Mouse (Mus musculus) ES-Bruce4 (cell line): ENCODE measurements around the gene Rasgrp4. TPM values are rescaled to one million over a fixed set of nuclear protein-coding genes. Genes with fewer than 3 reads are reported as not detected.

Experiments used
- H3K27ac ChIP-seq: 2 replicates; pipeline ENCODE4 v1.5.1; 2012; ENCODE audit warnings: low read length, inconsistent platforms; ENCODE audit not compliant: insufficient read depth
- H3K27me3 ChIP-seq: 2 replicates; pipeline ENCODE4 v1.6.1; 2012; ENCODE audit warnings: mild to moderate bottlenecking, low read length, inconsistent platforms; ENCODE audit not compliant: control insufficient read depth, poor library complexity, insufficient read depth, severe bottlenecking
- H3K36me3 ChIP-seq: 2 replicates; pipeline ENCODE4 v1.6.1; 2012; ENCODE audit warnings: inconsistent platforms, mild to moderate bottlenecking, low read length, moderate library complexity; ENCODE audit not compliant: control insufficient read depth, poor library complexity, insufficient read depth, severe bottlenecking
- H3K4me1 ChIP-seq: one replicate; pipeline ENCODE4 v1.8.1; 2011; ENCODE audit warnings: low read length; ENCODE audit not compliant: control insufficient read depth, insufficient read depth
- H3K4me3 ChIP-seq: 2 replicates; pipeline ENCODE4 v1.5.1; 2011; ENCODE audit warnings: low read depth, mild to moderate bottlenecking, low read length
- H3K9ac ChIP-seq: 2 replicates; pipeline ENCODE4 v1.6.1; 2012; ENCODE audit warnings: low read depth, mild to moderate bottlenecking, inconsistent platforms; ENCODE audit not compliant: poor library complexity, severe bottlenecking
- H3K9me3 ChIP-seq: replicated peaks from 2 replicates; pipeline ENCODE4 v1.6.1; 2012; ENCODE audit warnings: mild to moderate bottlenecking, low read length, inconsistent platforms; ENCODE audit not compliant: control insufficient read depth, poor library complexity, insufficient read depth, severe bottlenecking
- CTCF ChIP-seq: IDR thresholded peaks from one replicate; pipeline ENCODE4 v1.8.1; 2011; ENCODE audit warnings: low read depth, low read length
- EP300 ChIP-seq: IDR thresholded peaks from 2 replicates; pipeline ENCODE4 v1.6.1; 2011; ENCODE audit warnings: low read depth, low read length; ENCODE audit not compliant: insufficient read depth
- POLR2A ChIP-seq: IDR thresholded peaks from one replicate; pipeline ENCODE4 v1.8.1; 2011; ENCODE audit warnings: low read length; ENCODE audit not compliant: insufficient read depth
- polyA plus RNA-seq: library from polyadenylated mRNA; stranded (reverse); fragments of >200 nt; gene quantifications from 2 replicates; pipeline ENCODE4 v1.2.4, GENCODE M21; 2011; ENCODE audit warnings: low read depth; ENCODE audit not compliant: missing spikeins, insufficient read depth, insufficient read length

Rasgrp4 gene
- polyA plus RNA-seq, 1 experiment, result 23.0 TPM

DNA sequence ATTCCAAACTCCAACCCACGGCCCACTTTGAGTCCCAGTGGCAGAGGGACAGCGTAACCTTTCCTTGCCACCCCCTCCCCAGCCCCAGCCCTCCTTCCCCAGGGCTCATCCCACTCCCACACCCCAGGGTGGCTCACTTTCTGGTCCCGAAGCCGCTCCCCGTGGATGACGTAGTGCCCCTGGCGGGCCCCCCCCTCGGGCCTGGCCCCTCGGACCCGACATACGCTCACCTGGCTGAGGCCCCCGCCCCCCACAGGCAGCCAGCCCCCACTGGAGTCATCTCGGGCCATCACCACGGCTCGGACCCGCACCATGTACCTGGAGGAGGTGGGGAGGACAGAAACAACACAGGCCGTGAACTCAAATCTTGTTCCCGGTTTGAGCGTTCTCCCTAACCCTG, 33.0 kb downstream of the Rasgrp4 start:
- Histone ChIP-seq H3K9ac (peak overlapping the region; percentile 20; the same call in 1 of the 2 replicates), H3K4me1 (peaks cover 2% of the 10 kb centered on the region), H3K9me3 (no peaks in the 10 kb centered on the region), H3K36me3 (no peaks in the 10 kb centered on the region), H3K4me3 (peak overlapping the region; percentile 69), H3K27ac (no peak overlapping the region), H3K27me3 (no peaks in the 10 kb centered on the region)
- TF ChIP-seq POLR2A, result no peak
- TF ChIP-seq CTCF, result no peak
- TF ChIP-seq EP300, result no peak

DNA sequence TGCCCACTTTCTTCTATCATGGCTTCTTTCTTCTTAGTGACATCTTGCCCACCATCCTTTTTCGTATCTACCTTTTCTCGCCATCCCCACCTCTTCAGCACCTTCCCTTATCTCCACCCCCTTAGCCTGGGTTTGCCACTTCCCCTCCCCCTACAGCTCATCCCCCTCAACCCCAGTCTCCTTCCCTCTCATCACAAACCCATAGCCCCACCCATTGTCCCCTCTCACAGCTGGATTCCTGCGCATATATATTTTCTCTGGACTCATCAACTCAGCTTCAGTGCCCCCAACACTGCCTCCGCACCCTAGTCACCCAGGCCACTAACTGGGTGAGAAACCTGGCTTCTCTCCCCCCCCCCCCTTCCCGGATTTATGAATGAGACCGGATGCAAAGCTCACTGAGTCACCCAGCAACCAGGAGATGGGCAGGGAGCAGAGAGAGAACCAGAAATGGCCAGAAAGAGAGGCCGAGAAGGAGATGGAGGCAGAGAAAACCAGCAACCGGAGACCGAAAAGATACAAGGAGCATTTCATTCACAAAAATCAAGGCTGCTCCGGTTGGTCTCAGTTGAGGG, 33.6 kb downstream of the Rasgrp4 start:
- no peaks in the 10 kb centered on the region for H3K36me3 ChIP-seq
- peak overlapping the region; percentile 69 for H3K4me3 ChIP-seq
- H3K27me3 ChIP-seq, result no peaks in the 10 kb centered on the region
- H3K4me1 ChIP-seq, result peaks cover 2% of the 10 kb centered on the region
- TF ChIP-seq EP300 (no peak), POLR2A (no peak), CTCF (no peak)
- peak overlapping the region; percentile 76 for H3K9ac ChIP-seq
- no peaks in the 10 kb centered on the region for H3K9me3 ChIP-seq
- peak overlapping the region; percentile 46; the same call in 1 of the 2 replicates for H3K27ac ChIP-seq

DNA sequence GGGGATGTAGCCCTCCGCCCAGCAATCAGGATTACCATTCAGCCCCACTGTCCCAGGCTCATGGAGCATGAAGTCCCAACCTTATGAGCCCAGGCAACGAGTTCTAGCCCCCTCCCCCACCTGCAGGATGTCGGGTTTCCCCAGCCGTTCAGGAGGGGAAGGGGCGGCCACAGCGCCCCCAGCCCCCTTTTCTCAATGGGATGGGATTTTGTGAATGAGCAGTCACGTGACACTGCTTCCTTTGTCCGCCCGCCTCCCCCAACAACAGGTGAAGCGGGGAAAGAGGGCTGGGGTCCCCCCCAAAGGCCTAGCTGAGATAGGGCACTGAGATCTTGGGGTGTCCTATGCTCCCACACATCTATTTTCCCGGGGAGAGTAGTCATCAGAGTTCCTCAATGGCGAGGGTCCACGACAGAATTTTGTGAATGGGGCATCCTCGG, 34.2 kb downstream of the Rasgrp4 start:
- no peaks in the 10 kb centered on the region for H3K36me3 ChIP-seq
- H3K4me1 ChIP-seq, result peaks cover 2% of the 10 kb centered on the region
- peak overlapping the region; percentile 76 for H3K9ac ChIP-seq
- no peaks in the 10 kb centered on the region for H3K27me3 ChIP-seq
- H3K9me3 ChIP-seq, result no peaks in the 10 kb centered on the region
- H3K4me3 ChIP-seq, result peak overlapping the region; percentile 69
- no peak overlapping the region for H3K27ac ChIP-seq
- TF ChIP-seq EP300 (no peak), POLR2A (no peak), CTCF (no peak)

DNA sequence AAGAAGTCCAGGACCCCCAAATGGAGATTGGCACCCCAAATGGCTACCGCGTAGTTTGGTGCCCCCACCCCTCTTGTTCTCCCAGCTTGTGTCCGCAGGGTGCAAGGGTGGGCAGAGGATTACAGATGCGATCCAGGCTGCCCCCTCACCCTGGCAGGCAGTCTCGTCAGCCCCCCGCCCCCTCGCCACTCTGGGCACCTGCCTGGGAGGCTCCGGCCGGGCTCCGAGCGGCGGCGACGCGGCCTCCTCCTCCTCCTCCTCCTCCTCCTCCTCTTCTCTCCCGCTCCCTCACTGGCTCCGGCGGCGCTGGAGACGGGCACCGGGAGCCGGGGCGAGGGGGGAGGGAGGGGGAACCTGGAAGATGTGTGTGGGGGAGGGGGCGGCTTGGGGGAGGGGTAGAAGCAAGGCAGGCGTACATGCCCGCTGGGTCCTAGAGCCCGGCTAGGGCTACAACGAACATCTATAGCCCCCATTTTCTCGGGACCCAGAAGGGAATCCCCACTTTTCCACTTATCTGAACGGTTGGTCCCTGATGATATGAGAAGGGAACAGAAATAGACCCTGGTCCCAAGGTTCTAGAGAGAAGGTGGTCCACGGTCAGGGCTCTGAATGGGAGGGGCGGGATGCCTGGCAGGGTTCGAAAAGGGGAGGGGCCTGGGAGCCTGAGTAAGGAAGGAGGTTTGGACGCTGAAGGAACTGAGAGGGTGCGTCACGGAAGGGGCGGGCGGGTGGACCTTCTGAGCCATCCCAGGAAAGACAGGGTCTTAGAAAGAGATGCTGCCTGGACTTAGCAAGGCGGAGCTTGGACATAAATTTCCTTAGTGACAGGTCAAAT, 34.8 kb downstream of the Rasgrp4 start:
- Histone ChIP-seq H3K4me3 (peak overlapping the region; percentile 69), H3K9ac (peak overlapping the region; percentile 76), H3K27ac (0 out of 2 replicates have a peak overlapping the region, but pooled peaks have one; percentile 43), H3K9me3 (no peaks in the 10 kb centered on the region), H3K27me3 (no peaks in the 10 kb centered on the region), H3K36me3 (no peaks in the 10 kb centered on the region; the same call in 1 of the 2 replicates), H3K4me1 (peaks cover 2% of the 10 kb centered on the region)
- TF ChIP-seq CTCF (no peak), POLR2A (no peak), EP300 (no peak)

DNA sequence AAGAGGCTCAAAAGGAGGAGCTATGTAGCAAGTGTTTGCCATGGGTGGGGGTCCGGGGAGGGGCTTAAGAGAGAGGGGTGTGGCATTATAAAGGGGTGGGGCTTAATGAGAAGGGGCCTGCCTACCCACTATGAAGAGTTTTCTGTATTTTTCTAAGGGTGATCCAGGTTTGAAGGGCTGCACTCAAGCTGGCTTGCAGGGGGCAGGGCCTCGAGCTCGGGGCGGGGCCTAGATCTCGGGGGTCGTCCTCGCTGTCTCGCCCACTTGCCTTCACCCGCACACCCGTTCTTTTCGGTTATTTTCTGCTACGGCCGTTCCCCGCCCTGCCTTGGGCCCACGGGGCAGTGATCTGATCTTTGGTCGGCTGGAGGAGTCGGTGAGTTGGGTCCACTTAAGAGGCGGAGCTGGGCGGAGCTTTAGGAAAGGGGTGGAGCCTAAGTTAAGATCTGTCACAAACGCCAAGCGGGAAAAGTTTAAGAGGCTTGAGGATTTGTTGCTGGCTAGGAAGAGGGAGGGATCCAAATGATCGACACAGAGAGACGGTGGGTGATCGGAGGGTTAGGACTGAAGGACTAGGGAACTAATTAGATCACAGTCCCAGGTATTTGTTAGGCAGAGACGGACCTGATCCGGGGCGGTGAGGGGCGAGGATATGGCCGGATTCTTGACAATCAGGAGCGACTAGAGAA, 35.6 kb downstream of the Rasgrp4 start, which contains the start of the genes Ggn and Spred3:
Gene Ggn (plus strand): TSS at position 145 of the 689 bp plus-strand sequence.
Gene Spred3 (minus strand): TSS at position 346 of the 689 bp plus-strand sequence.
- no peaks in the 10 kb centered on the region for H3K27me3 ChIP-seq
- peak within 1 kb of the TSS; percentile 69 for H3K4me3 ChIP-seq
- peaks cover 2% of the 10 kb centered on the region for H3K4me1 ChIP-seq
- 0 out of 2 replicates have a peak within 1 kb of the TSS, but pooled peaks have one; percentile 43 for H3K27ac ChIP-seq
- H3K9me3 ChIP-seq, result no peaks in the 10 kb centered on the region
- no peak for TF ChIP-seq POLR2A
- TF ChIP-seq EP300, result no peak
- no peak for TF ChIP-seq CTCF
- H3K36me3 ChIP-seq, result peaks cover 1% of the 10 kb centered on the region
- peak within 1 kb of the TSS; percentile 76 for H3K9ac ChIP-seq
